Mouse (Mus musculus) kidney, postnatal 0 days (tissue): ENCODE measurements around the gene Slc52a3. TPM values are rescaled to one million over a fixed set of nuclear protein-coding genes. Genes with fewer than 3 reads are reported as not detected.
"Not testable (repeated sequence)": the region's sequence is repeated elsewhere in the genome, so short reads cannot be mapped to it uniquely, and the experiment has no call there.

Experiments
- ATAC-seq: fragments of 200-750 bp; cut with Nextera tagmentation; replicated peaks from 2 replicates; pipeline ENCODE4 v1.8.0; 2017; ENCODE audit warnings: low read depth, moderate number of reproducible peaks, moderate TSS enrichment, moderate library complexity; ENCODE audit not compliant: low FRiP score
- DNase-seq: peaks from one replicate; pipeline ENCODE4 v3.0.0-alpha.2; 2016; ENCODE audit warnings: low spot score
- H3K27ac ChIP-seq: fragments of 300-500 bp; sonication (generic); 2 replicates; pipeline ENCODE4 v1.5.1; 2014; ENCODE audit warnings: mild to moderate bottlenecking
- H3K27me3 ChIP-seq: fragments of 300-500 bp; sonication (generic); 2 replicates; pipeline ENCODE4 v1.6.1; 2014; ENCODE audit warnings: low read length, mixed read lengths; ENCODE audit not compliant: insufficient read depth
- H3K36me3 ChIP-seq: fragments of 300-500 bp; sonication (generic); 2 replicates; pipeline ENCODE4 v1.6.1; 2014; ENCODE audit warnings: low read length, mixed read lengths; ENCODE audit not compliant: insufficient read depth
- H3K4me1 ChIP-seq: fragments of 300-500 bp; sonication (generic); replicated peaks from 2 replicates; pipeline ENCODE4 v1.6.1; 2014; ENCODE audit warnings: antibody characterized with exemption, low read length, mixed read lengths; ENCODE audit not compliant: insufficient read depth
- H3K4me2 ChIP-seq: fragments of 300-500 bp; sonication (generic); 2 replicates; pipeline ENCODE4 v1.6.1; 2014; ENCODE audit warnings: mild to moderate bottlenecking, low read length, moderate library complexity, mixed read lengths
- H3K4me3 ChIP-seq: fragments of 300-500 bp; sonication (generic); replicated peaks from 2 replicates; pipeline ENCODE4 v1.5.1; 2014; ENCODE audit warnings: low read depth, low read length
- H3K9ac ChIP-seq: fragments of 300-500 bp; sonication (generic); 2 replicates; pipeline ENCODE4 v1.6.1; 2014; ENCODE audit warnings: low read depth, low read length
- H3K9me3 ChIP-seq: fragments of 300-500 bp; sonication (generic); replicated peaks from 2 replicates; pipeline ENCODE4 v1.6.1; 2016; ENCODE audit warnings: low read length, inconsistent platforms, mixed read lengths
- CTCF ChIP-seq: IDR thresholded peaks from 2 replicates; pipeline ENCODE4 v1.5.1; 2016; ENCODE audit warnings: antibody characterized with exemption, low read depth, mild to moderate bottlenecking, moderate library complexity
- WGBS: fragments of 180-500 bp; shearing (Covaris S2); extraction: QIAGEN DNeasy Blood & Tissue Kit; methylation state at CpG from one replicate; pipeline ENCODE4 v1.1.7; 2014; 5-methylcytosine and 5-hydroxymethylcytosine counted together
- polyA plus RNA-seq: library from polyadenylated mRNA; unstranded; fragments of >200 nt; fragmentation: Nextera tagmentation; extraction: Ambion mirVana; gene quantifications from 2 replicates; pipeline ENCODE4 v1.2.1, GENCODE M21; 2015

Slc52a3 gene
- polyA plus RNA-seq, 1 experiment from 2014 or later = 24.5 TPM

DNA sequence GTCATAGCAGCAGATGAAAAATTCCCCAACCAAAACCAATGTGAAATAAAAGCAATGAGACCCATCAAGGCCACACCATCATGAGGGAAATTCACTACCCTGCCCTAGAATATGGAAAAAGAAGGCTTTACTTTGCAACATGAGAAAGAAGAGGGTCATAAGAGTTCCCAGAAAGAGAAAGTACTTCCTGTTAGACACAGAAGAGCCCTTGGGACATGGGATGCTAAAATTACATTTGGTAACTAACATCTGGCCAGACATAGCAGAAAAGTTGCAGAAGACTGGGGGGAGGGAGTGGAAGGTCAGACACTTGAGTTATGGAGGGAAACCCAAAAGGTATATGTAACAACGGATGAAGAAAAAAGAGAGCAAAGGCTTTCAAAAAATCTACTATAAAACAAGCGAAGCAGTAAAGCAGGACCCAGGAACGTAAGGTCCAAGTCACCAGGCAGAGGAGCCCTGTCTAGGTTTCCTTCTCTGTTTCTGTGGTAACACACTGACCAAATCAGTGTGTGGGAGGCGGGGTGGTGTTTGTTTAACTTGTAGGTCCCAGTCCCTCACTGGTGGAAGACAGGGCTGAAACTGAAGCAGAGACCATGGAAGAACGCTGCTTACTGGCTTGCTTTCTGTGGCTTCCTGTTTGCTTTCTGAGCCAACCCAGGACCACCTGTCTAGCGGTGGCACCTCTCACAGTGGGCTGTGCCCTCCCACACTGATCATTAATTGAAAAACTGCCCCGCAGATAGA is 10.7 kb upstream of the Slc52a3 start:
- DNase-seq (peak; percentile 89), ATAC-seq (peak; percentile 70; the same call in 1 of the 2 replicates)
- no peaks in the 10 kb centered on the region for H3K36me3 ChIP-seq
- no peaks in the 10 kb centered on the region for H3K27me3 ChIP-seq
- H3K9me3 ChIP-seq = no peaks in the 10 kb centered on the region
- H3K27ac ChIP-seq = peak overlapping the region; percentile 25; the same call in 1 of the 2 replicates
- no peak overlapping the region for H3K4me2 ChIP-seq
- TF ChIP-seq CTCF = no peak
- no peak overlapping the region for H3K4me3 ChIP-seq
- H3K9ac ChIP-seq = no peak overlapping the region
- 24% methylated on average over 7 of the region's 7 CpGs for WGBS
- H3K4me1 ChIP-seq = 0 out of 2 replicates have a peak, but pooled peaks cover 3% of the 10 kb centered on the region

DNA sequence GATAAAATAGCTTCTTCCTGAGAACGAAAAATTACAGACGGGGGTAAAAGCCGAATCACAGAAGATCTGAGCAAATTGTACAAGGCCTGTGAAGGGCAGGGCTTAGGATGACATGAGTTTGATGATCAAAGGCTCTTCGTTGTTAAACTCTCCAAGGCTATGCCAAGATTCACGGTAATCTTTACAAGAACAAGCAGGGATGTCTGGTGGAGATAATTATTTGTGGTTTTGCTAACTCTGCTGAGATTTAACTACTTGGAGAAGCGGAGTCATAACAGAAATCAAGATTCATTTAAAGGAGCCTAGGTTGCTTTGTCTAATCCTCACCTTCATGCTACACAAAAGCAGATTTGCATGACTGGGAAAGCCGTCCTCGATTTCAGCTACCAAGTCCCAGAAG is 9.4 kb upstream of the Slc52a3 start:
- H3K9ac ChIP-seq = no peak overlapping the region
- DNase-seq = no peak
- H3K27ac ChIP-seq = no peak overlapping the region
- ATAC-seq = no peak
- H3K4me2 ChIP-seq = no peak overlapping the region
- H3K9me3 ChIP-seq = no peaks in the 10 kb centered on the region
- H3K4me1 ChIP-seq = 0 out of 2 replicates have a peak, but pooled peaks cover 3% of the 10 kb centered on the region
- no peak for TF ChIP-seq CTCF
- H3K4me3 ChIP-seq = no peak overlapping the region
- H3K27me3 ChIP-seq = no peaks in the 10 kb centered on the region
- WGBS = 74% methylated on average over 8 of the region's 8 CpGs
- H3K36me3 ChIP-seq = no peaks in the 10 kb centered on the region

GRCm38 (mm10) chr2:151988978-151989377 is 7.3 kb upstream of the Slc52a3 start:
- Histone ChIP-seq H3K9ac (no peak overlapping the region), H3K4me3 (no peak overlapping the region), H3K9me3 (no peaks in the 10 kb centered on the region), H3K36me3 (no peaks in the 10 kb centered on the region), H3K4me2 (no peak overlapping the region), H3K27me3 (no peaks in the 10 kb centered on the region), H3K4me1 (0 out of 2 replicates have a peak, but pooled peaks cover 3% of the 10 kb centered on the region), H3K27ac (no peak overlapping the region)
- no peak for DNase-seq
- ATAC-seq = no peak
- TF ChIP-seq CTCF = peak; percentile 33; the same call in 1 of the 2 replicates
- 86% methylated on average over 2 of the region's 2 CpGs for WGBS

- no peak for ATAC-seq
- no peak for DNase-seq
- Histone ChIP-seq H3K27me3 (no peaks in the 10 kb centered on the region), H3K9me3 (no peaks in the 10 kb centered on the region), H3K36me3 (no peaks in the 10 kb centered on the region), H3K9ac (no peak overlapping the region), H3K4me3 (no peak overlapping the region), H3K4me2 (no peak overlapping the region), H3K27ac (no peak overlapping the region), H3K4me1 (no peaks in the 10 kb centered on the region)
- no peak for TF ChIP-seq CTCF
- WGBS = 28% methylated on average over 1 of the region's 1 CpGs
Measured at GRCm38 (mm10) chr2:151990985-151991394, 5.3 kb upstream of the Slc52a3 start.

DNA sequence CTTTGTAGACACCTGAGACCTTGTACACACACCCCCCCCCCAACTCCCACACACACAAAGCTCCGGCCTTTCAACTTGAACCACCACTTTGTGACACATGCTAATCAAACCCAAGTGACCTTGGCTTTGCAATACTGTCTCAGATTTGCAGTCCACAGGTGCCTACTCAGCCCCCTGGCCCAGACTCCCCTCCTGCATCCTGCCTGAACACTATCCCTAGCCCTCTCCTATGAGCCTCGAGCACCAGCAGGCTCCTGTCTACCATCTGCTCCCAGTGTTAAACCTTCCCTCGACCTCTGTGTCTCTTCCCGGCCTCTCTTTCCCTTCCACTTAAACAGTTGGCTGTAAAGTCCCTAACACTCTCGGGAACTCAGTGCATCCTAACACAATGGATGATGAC is 4.9 kb upstream of the Slc52a3 start:
- no peaks in the 10 kb centered on the region for H3K36me3 ChIP-seq
- ATAC-seq (no peak), DNase-seq (no peak)
- no peak for TF ChIP-seq CTCF
- H3K27ac ChIP-seq = no peak overlapping the region
- 0 out of 2 replicates have a peak, but pooled peaks cover under 1% of the 10 kb centered on the region for H3K4me1 ChIP-seq
- no peak overlapping the region for H3K4me3 ChIP-seq
- H3K9ac ChIP-seq = no peak overlapping the region
- WGBS = 19% methylated on average over 5 of the region's 5 CpGs
- no peaks in the 10 kb centered on the region for H3K27me3 ChIP-seq
- no peaks in the 10 kb centered on the region for H3K9me3 ChIP-seq
- no peak overlapping the region for H3K4me2 ChIP-seq

- H3K4me3 ChIP-seq = no peak overlapping the region
- WGBS = 6% methylated on average over 22 of the region's 22 CpGs
- peak; percentile 94 for TF ChIP-seq CTCF
- peak; percentile 88 for DNase-seq
- H3K4me1 ChIP-seq = peaks cover 3% of the 10 kb centered on the region; the same call in 1 of the 2 replicates
- H3K27ac ChIP-seq = no peak overlapping the region
- H3K4me2 ChIP-seq = peak overlapping the region; percentile 40
- H3K9me3 ChIP-seq = no peaks in the 10 kb centered on the region
- H3K27me3 ChIP-seq = no peaks in the 10 kb centered on the region
- H3K9ac ChIP-seq = no peak overlapping the region
- no peaks in the 10 kb centered on the region for H3K36me3 ChIP-seq
- ATAC-seq = 0 out of 2 replicates have a peak, but pooled peaks have one; percentile 5
Measured at GRCm38 (mm10) chr2:151994350-151995122, 1.8 kb upstream of the Slc52a3 start.

DNA sequence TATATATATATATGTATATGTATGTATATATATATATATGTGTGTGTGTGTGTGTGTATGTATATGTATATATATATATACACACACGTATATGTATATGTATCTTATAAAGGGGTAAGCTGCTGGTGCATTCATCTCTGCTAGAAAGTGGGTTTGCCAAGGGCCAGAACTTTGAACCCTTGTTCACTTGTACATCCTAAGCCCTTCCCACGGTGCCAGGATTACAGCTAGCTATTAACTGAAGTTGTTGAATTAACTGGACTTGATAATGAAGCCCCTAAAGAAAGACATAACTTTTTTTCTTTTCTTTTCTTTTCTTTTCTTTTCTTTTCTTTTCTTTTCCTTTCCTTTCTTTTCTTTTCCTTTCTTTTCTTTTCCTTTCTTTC is 872 bp downstream of the Slc52a3 start:
- WGBS = 55% methylated on average over 2 of the region's 2 CpGs
- H3K4me1 ChIP-seq = peaks cover 18% of the 10 kb centered on the region
- not testable (repeated sequence) for H3K9me3 ChIP-seq, ATAC-seq, H3K27ac ChIP-seq, H3K36me3 ChIP-seq, H3K27me3 ChIP-seq, H3K4me2 ChIP-seq, H3K4me3 ChIP-seq, DNase-seq, H3K9ac ChIP-seq
